Mouse (Mus musculus) intestine, embryonic 14.5 days (tissue): Measurements from ENCODE around the gene Radil. TPM values are rescaled to one million over a fixed set of nuclear protein-coding genes. Genes with fewer than 3 reads are reported as not detected.

Source experiments
- ATAC-seq: fragments of 200-750 bp; cut with Nextera tagmentation; replicated peaks from 2 replicates; pipeline ENCODE4 v1.8.0; 2017; ENCODE audit warnings: low read depth, moderate number of reproducible peaks, moderate TSS enrichment, moderate library complexity; ENCODE audit not compliant: low FRiP score, low TSS enrichment
- DNase-seq: peaks from one replicate; pipeline ENCODE4 v3.0.0-alpha.2; 2018; ENCODE audit warnings: low spot score
- H3K27ac ChIP-seq: fragments of 300-500 bp; sonication (generic); 2 replicates; pipeline ENCODE4 v1.5.1; 2014; ENCODE audit warnings: low read depth, mild to moderate bottlenecking, control low read depth
- H3K27me3 ChIP-seq: fragments of 300-500 bp; sonication (generic); replicated peaks from 2 replicates; pipeline ENCODE4 v1.6.1; 2014; ENCODE audit warnings: low read length, control low read depth; ENCODE audit not compliant: control insufficient read depth, insufficient read depth
- H3K36me3 ChIP-seq: fragments of 300-500 bp; sonication (generic); 2 replicates; pipeline ENCODE4 v1.6.1; 2014; ENCODE audit warnings: low read length, control low read depth; ENCODE audit not compliant: control insufficient read depth, insufficient read depth
- H3K4me1 ChIP-seq: fragments of 300-500 bp; sonication (generic); replicated peaks from 2 replicates; pipeline ENCODE4 v1.6.1; 2014; ENCODE audit warnings: low read length, control low read depth, mixed read lengths; ENCODE audit not compliant: control insufficient read depth, insufficient read depth
- H3K4me2 ChIP-seq: fragments of 300-500 bp; sonication (generic); 2 replicates; pipeline ENCODE4 v1.6.1; 2014; ENCODE audit warnings: low read length
- H3K4me3 ChIP-seq: fragments of 300-500 bp; sonication (generic); 2 replicates; pipeline ENCODE4 v1.5.1; 2014; ENCODE audit warnings: low read depth, low read length, control low read depth, mixed read lengths
- H3K9ac ChIP-seq: fragments of 300-500 bp; sonication (generic); 2 replicates; pipeline ENCODE4 v1.6.1; 2014; ENCODE audit warnings: mild to moderate bottlenecking, low read length
- H3K9me3 ChIP-seq: fragments of 300-500 bp; sonication (generic); 2 replicates; pipeline ENCODE4 v1.6.1; 2016; ENCODE audit warnings: low read length, control low read depth; ENCODE audit not compliant: control insufficient read depth
- WGBS: fragments of 180-500 bp; shearing (Covaris S2); extraction: QIAGEN DNeasy Blood & Tissue Kit; methylation state at CpG from one replicate; pipeline ENCODE4 v1.1.7; 2014; 5-methylcytosine and 5-hydroxymethylcytosine counted together
- polyA plus RNA-seq: library from polyadenylated mRNA; unstranded; fragments of >200 nt; fragmentation: Nextera tagmentation; extraction: Ambion mirVana; gene quantifications from 2 replicates; pipeline ENCODE4 v1.2.1, GENCODE M21; 2014

Gene Radil
- polyA plus RNA-seq, 1 experiment from 2014 or later: 2.5 TPM

DNA sequence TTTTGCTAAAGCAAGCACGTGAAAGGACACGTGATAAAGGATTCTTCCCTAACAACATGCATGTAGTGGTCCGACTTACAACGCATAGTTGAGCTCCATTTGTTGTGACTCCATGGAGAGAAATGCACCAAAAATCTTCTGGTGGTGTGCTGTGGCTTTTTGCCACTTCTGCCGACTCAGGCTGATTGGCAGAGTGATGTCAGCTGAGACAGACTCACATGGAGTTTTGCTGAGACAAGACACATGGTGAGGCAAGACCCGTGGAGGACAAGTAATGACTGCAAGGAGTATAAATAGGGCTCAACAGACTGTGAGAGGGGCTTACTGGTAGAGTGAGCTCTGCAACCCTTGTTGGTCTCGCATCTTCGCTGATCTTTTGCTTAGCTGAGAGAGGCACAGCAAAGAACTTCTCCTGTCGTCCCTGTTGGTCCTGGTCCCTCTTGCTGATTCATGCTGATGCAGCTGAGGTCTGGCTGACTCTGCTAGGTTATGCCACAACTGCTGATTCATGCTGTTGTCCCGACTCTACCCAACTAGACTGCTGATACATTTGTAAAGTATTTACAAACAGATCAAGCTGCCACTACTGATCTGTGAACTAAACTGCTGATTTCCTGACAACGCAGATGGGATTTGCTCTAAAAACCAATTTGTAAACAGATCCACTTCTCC is 29.6 kb downstream of the Radil start:
- no peak for ATAC-seq

DNA sequence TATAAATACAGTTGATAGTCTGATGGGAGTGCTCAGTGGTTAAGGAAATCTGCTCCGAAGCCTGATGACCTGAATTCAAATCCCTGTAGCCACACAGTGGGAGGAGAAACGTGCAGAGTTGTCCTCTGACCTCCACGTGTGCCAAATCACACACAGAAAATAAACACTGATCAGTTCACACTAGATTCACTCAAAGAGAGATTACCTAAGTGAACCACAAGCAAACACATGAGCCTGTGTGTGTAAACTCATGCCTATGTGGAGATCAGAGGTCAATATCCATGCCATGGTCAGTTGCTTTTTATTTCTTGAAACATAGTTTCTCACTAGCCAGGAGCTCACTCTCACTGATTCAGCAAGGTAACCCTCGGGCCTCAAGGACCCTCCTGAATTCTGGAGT is 30.5 kb downstream of the Radil start:
- no peak overlapping the region for H3K9ac ChIP-seq
- H3K4me1 ChIP-seq: peaks cover 6% of the 10 kb centered on the region
- WGBS: 74% methylated on average over 4 of the region's 4 CpGs
- ATAC-seq: no peak
- H3K4me3 ChIP-seq: no peak overlapping the region
- no peaks in the 10 kb centered on the region for H3K36me3 ChIP-seq
- no peak overlapping the region for H3K27ac ChIP-seq
- no peak for DNase-seq
- H3K4me2 ChIP-seq: no peak overlapping the region
- H3K27me3 ChIP-seq: no peaks in the 10 kb centered on the region
- H3K9me3 ChIP-seq: no peaks in the 10 kb centered on the region

More for the DNA sequence above, 29.6 kb downstream of the Radil start:
- no peak overlapping the region for H3K9ac ChIP-seq
- WGBS: 82% methylated on average over 11 of the region's 11 CpGs
- no peak overlapping the region for H3K4me2 ChIP-seq
- no peaks in the 10 kb centered on the region for H3K27me3 ChIP-seq
- H3K4me3 ChIP-seq: no peak overlapping the region
- H3K9me3 ChIP-seq: no peaks in the 10 kb centered on the region
- H3K4me1 ChIP-seq: peaks cover 8% of the 10 kb centered on the region
- H3K36me3 ChIP-seq: no peaks in the 10 kb centered on the region
- DNase-seq: no peak
- H3K27ac ChIP-seq: no peak overlapping the region

DNA sequence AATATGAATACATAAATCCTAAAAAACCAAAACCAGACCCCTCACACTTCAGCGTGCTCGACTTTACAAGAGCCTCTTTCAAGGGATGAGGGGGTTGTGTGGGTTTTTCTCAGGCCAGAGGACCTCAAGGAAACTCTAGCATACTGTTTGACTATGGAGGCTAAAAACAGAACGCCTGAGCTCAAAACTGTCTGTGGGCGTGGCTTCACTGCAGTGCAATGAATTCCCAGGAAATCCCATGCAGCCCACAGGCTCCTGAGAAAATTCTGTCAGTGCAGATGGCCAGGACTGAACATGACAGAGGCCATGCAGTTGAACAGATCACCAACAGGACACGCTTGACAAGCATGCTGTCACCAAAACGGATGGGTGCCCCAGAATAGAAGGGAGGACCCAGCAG is 31.9 kb downstream of the Radil start:
- no peaks in the 10 kb centered on the region for H3K36me3 ChIP-seq

DNA sequence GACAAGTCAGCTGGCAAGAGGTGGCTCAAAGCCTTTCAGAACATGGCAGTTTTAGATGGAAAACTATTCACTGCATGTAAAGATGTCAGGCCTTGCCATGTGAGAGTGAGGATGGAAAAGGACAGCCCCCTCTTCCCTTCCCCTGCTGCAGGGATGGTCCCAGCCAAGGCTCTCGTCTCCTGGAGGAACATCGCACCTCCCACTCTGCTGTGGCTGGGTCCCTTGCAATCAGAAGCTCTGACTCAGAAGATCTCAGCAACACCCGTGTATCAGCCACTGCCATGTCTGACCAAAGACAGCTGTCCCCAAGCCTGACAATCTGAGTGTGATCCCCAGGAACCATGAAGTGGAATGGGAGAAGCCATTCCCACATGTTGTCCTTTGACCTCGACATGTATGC is 38.8 kb downstream of the Radil start:
- Histone ChIP-seq H3K27me3 (no peaks in the 10 kb centered on the region), H3K4me1 (peaks cover 7% of the 10 kb centered on the region; the same call in 1 of the 2 replicates), H3K9ac (no peak overlapping the region), H3K27ac (no peak overlapping the region), H3K4me3 (no peak overlapping the region), H3K36me3 (no peaks in the 10 kb centered on the region), H3K9me3 (no peaks in the 10 kb centered on the region), H3K4me2 (no peak overlapping the region)
- ATAC-seq: no peak
- 83% methylated on average over 4 of the region's 4 CpGs for WGBS
- DNase-seq: no peak

More for the DNA sequence above, 31.9 kb downstream of the Radil start:
- H3K27ac ChIP-seq: no peak overlapping the region
- H3K9ac ChIP-seq: no peak overlapping the region
- H3K4me1 ChIP-seq: peaks cover 6% of the 10 kb centered on the region
- no peaks in the 10 kb centered on the region for H3K9me3 ChIP-seq
- WGBS: 47% methylated on average over 6 of the region's 6 CpGs
- H3K4me3 ChIP-seq: no peak overlapping the region
- DNase-seq (no peak), ATAC-seq (no peak)
- H3K27me3 ChIP-seq: no peaks in the 10 kb centered on the region
- H3K4me2 ChIP-seq: no peak overlapping the region

DNA sequence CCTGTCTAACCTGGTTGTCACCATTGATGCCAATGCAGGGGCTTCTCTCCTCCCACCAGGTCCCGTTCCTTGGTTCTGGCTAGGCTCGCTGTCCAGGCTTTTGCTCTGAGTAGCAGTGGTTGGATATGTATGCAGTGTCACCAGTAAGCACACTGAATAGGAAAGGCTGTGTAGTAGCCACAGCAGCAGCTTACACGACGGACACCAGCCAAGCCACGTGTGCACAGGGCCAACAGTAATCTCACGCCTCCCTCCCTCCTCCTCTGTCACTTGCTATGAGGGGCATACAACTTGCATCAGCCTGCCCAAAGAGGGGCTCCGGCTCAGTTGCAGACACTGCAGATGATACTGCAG is 40.9 kb downstream of the Radil start:
- ATAC-seq: no peak
- no peak for DNase-seq
- Histone ChIP-seq H3K4me3 (no peak overlapping the region), H3K27me3 (no peaks in the 10 kb centered on the region), H3K9ac (no peak overlapping the region), H3K36me3 (no peaks in the 10 kb centered on the region), H3K4me2 (no peak overlapping the region), H3K4me1 (peaks cover 7% of the 10 kb centered on the region; the same call in 1 of the 2 replicates), H3K9me3 (no peaks in the 10 kb centered on the region), H3K27ac (no peak overlapping the region)
- WGBS: 63% methylated on average over 7 of the region's 7 CpGs

DNA sequence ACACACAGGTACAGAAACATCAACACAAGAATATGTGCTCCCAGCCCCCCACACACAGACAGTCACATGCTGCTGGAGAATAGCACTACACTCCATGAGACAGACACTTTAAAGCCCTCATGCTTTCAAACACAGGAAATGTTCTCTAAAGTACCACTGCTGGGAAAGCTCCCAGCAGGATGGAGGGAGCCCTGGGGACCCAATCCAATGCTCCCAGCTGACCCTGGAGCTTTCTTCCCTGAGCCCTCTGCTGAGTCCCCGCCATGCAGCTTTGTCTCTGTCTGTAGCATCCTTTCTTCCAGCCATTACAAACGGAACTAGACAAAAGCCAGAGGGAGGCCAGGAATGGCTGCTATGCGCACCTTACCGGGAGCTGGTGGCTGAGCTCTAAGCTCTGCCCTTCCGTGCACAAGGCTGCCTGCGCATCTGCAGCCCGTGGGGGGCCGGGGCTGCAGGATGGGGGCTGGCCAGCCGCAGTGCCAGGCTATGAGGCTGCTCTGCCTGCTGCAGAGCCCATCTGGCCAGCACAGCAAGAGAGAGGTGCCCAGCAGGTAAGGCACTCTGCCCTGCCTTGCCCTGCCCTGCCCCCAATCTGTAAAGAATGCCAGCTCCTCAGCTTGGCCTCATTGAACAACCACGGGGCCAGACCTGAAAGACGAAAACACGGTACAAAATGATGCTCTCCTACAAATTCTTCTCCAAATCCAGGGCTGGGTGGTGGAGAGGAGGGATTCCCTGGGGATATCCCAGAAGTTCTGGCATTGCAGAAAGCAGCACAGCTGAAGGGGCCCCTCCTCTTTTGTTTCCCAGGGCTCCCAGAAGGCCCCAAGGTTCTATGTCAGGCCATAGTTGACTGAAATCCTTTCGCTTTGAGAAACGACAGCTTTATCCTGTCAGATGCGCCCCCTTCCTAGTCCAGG is 41.5 kb downstream of the Radil start:
- Histone ChIP-seq H3K4me1 (peaks cover 7% of the 10 kb centered on the region; the same call in 1 of the 2 replicates), H3K4me3 (no peak overlapping the region), H3K9ac (no peak overlapping the region), H3K27me3 (no peaks in the 10 kb centered on the region), H3K27ac (peak overlapping the region; percentile 3; the same call in 1 of the 2 replicates), H3K9me3 (no peaks in the 10 kb centered on the region), H3K4me2 (peak overlapping the region; percentile 24; the same call in 1 of the 2 replicates), H3K36me3 (no peaks in the 10 kb centered on the region)
- DNase-seq: no peak
- 24% methylated on average over 15 of the region's 15 CpGs for WGBS
- 0 out of 2 replicates have a peak, but pooled peaks have one; percentile 17 for ATAC-seq

DNA sequence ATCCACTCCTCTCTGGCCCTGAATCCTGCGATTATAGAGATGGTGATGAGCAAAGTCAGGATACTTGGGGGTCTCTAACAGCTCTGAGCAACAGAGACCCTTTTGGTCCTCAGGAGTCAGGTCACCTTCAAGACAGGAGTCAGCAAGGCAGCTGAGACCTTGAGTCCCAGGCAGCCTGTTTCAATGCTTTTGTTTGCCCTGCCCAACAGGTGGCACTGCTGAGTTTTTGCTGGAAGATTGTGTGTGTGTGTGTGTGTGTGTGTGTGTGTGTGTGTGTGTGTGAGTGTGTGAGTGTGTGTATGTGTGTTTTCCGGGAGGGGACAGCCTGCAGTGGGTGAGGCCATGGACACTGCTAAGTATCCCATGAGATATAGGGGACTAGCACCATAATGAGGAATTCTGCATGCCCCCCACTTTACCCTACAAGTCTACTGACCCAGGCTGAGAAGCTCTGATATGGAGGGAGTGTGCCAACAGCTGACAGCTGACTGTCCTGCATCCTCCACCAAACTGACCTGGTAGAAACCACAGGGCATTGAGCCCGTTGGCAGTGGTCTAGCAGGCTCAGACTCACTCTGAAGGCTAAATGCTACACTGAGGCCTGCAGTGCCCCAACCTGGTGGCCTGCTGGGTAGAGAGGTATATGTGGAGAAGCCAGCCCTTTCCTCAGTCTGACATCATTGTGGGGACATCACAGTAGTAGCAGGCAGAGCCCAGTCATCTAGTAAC is 45.0 kb downstream of the Radil start:
- WGBS: 78% methylated on average over 3 of the region's 3 CpGs
- Histone ChIP-seq H3K9ac (no peak overlapping the region), H3K27ac (no peak overlapping the region), H3K4me1 (peaks cover 11% of the 10 kb centered on the region), H3K36me3 (no peaks in the 10 kb centered on the region), H3K4me2 (no peak overlapping the region), H3K27me3 (no peaks in the 10 kb centered on the region), H3K4me3 (no peak overlapping the region), H3K9me3 (no peaks in the 10 kb centered on the region)
- ATAC-seq (no peak), DNase-seq (no peak)

DNA sequence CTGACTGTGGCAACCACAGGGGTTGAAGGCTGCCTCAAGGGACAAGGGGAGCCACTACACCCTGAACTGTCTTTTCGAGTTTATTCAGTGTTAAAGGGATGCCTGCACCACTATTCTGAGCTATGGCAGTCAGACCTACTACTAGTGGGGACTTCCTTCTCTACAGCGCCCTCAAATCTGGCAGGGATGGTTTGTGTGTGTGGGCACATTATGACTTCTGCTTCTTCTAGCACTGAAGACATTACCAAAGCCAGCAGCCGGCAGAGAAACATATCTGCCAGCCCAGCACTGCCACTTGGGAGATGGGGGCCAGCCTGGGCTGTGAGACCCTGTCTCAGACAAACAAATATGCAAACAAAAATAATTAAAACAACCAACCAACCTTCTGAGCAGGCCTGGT is 46.7 kb downstream of the Radil start:
- 83% methylated on average over 3 of the region's 3 CpGs for WGBS
- no peak for DNase-seq
- ATAC-seq: no peak
- Histone ChIP-seq H3K9ac (no peak overlapping the region), H3K36me3 (no peaks in the 10 kb centered on the region), H3K4me3 (no peak overlapping the region), H3K4me1 (peaks cover 14% of the 10 kb centered on the region), H3K27me3 (no peaks in the 10 kb centered on the region), H3K9me3 (no peaks in the 10 kb centered on the region), H3K4me2 (no peak overlapping the region), H3K27ac (no peak overlapping the region)
